Mouse (Mus musculus) heart, embryonic 13.5 days (tissue): ENCODE data around the gene Gm10037. TPM values are rescaled to one million over a fixed set of nuclear protein-coding genes. Genes with fewer than 3 reads are reported as not detected.
"Not testable (repeated sequence)": the region's sequence is repeated elsewhere in the genome, so short reads cannot be mapped to it uniquely, and the experiment has no call there.

Experiments
- ATAC-seq: fragments of 200-750 bp; cut with Nextera tagmentation; 2 replicates; pipeline ENCODE4 v1.8.0; 2017; ENCODE audit warnings: moderate TSS enrichment; ENCODE audit not compliant: insufficient number of reproducible peaks, low FRiP score, low TSS enrichment; ENCODE audit errors: extremely low read depth
- H3K27ac ChIP-seq: fragments of 300-500 bp; sonication (generic); replicated peaks from 2 replicates; pipeline ENCODE4 v1.5.1; 2015; ENCODE audit warnings: moderate library complexity, mild to moderate bottlenecking, inconsistent platforms
- H3K27me3 ChIP-seq: fragments of 300-500 bp; sonication (generic); replicated peaks from 2 replicates; pipeline ENCODE4 v1.6.1; 2015; ENCODE audit warnings: mild to moderate bottlenecking, inconsistent platforms
- H3K36me3 ChIP-seq: fragments of 300-500 bp; sonication (generic); 2 replicates; pipeline ENCODE4 v1.6.1; 2015; ENCODE audit warnings: mild to moderate bottlenecking, inconsistent platforms
- H3K4me1 ChIP-seq: fragments of 300-500 bp; sonication (generic); 2 replicates; pipeline ENCODE4 v1.6.1; 2015; ENCODE audit warnings: inconsistent platforms
- H3K4me2 ChIP-seq: fragments of 300-500 bp; sonication (generic); 2 replicates; pipeline ENCODE4 v1.6.1; 2015; ENCODE audit warnings: inconsistent platforms, mild to moderate bottlenecking, moderate library complexity
- H3K4me3 ChIP-seq: fragments of 300-500 bp; sonication (generic); 2 replicates; pipeline ENCODE4 v1.5.1; 2015; ENCODE audit warnings: moderate library complexity, mild to moderate bottlenecking, inconsistent platforms
- H3K9ac ChIP-seq: fragments of 300-500 bp; sonication (generic); 2 replicates; pipeline ENCODE4 v1.6.1; 2015; ENCODE audit warnings: inconsistent platforms, mild to moderate bottlenecking, moderate library complexity
- H3K9me3 ChIP-seq: fragments of 300-500 bp; sonication (generic); 2 replicates; pipeline ENCODE4 v1.6.1; 2016; ENCODE audit warnings: inconsistent platforms
- WGBS: fragments of 180-500 bp; shearing (Covaris S2); methylation state at CpG from one replicate; pipeline ENCODE4 v1.1.7; 2015; ENCODE audit warnings: mixed read lengths; 5-methylcytosine and 5-hydroxymethylcytosine counted together
- polyA plus RNA-seq: library from polyadenylated mRNA; unstranded; fragments of >200 nt; fragmentation: Nextera tagmentation; extraction: Ambion mirVana; gene quantifications from 2 replicates; pipeline ENCODE4 v1.2.1, GENCODE M21; 2015

Gm10037 gene
- polyA plus RNA-seq, 1 experiment from 2014 or later: 1.7 TPM

GRCm38 (mm10) chr13:67844119-67844852 is 13.4 kb downstream of the Gm10037 start:
- under 1% methylated on average over 14 of the region's 19 CpGs for WGBS
- Histone ChIP-seq H3K4me1 (peaks cover 7% of the 10 kb centered on the region; the same call in 1 of the 2 replicates), H3K9ac (peak overlapping the region; percentile 75), H3K27me3 (no peaks in the 10 kb centered on the region), H3K9me3 (no peaks in the 10 kb centered on the region), H3K4me2 (peak overlapping the region; percentile 74), H3K36me3 (no peaks in the 10 kb centered on the region), H3K4me3 (peak overlapping the region; percentile 53), H3K27ac (no peak overlapping the region)
- ATAC-seq: no peak

- peak overlapping the region; percentile 75 for H3K9ac ChIP-seq
- H3K36me3 ChIP-seq: no peaks in the 10 kb centered on the region
- peak overlapping the region; percentile 53 for H3K4me3 ChIP-seq
- H3K4me2 ChIP-seq: peak overlapping the region; percentile 74
- no peaks in the 10 kb centered on the region for H3K9me3 ChIP-seq
- 21% methylated on average over 8 of the region's 8 CpGs for WGBS
- no peaks in the 10 kb centered on the region for H3K27me3 ChIP-seq
- H3K27ac ChIP-seq: no peak overlapping the region
- ATAC-seq: no peak
- H3K4me1 ChIP-seq: peaks cover 7% of the 10 kb centered on the region; the same call in 1 of the 2 replicates
Measured at GRCm38 (mm10) chr13:67844853-67845194, 13.9 kb downstream of the Gm10037 start.

GRCm38 (mm10) chr13:67850361-67850760 is 19.5 kb downstream of the Gm10037 start:
- no peak overlapping the region for H3K4me3 ChIP-seq
- H3K36me3 ChIP-seq: no peaks in the 10 kb centered on the region
- no peak overlapping the region for H3K27ac ChIP-seq
- ATAC-seq: no peak
- H3K9me3 ChIP-seq: no peaks in the 10 kb centered on the region
- no peaks in the 10 kb centered on the region for H3K4me1 ChIP-seq
- no peak overlapping the region for H3K9ac ChIP-seq
- H3K4me2 ChIP-seq: no peak overlapping the region
- 72% methylated on average over 3 of the region's 3 CpGs for WGBS
- no peaks in the 10 kb centered on the region for H3K27me3 ChIP-seq

GRCm38 (mm10) chr13:67853130-67853529 is 22.2 kb downstream of the Gm10037 start:
- Histone ChIP-seq H3K27ac (no peak overlapping the region), H3K9ac (no peak overlapping the region), H3K4me3 (no peak overlapping the region), H3K36me3 (no peaks in the 10 kb centered on the region), H3K9me3 (no peaks in the 10 kb centered on the region), H3K4me2 (no peak overlapping the region), H3K4me1 (no peaks in the 10 kb centered on the region), H3K27me3 (no peaks in the 10 kb centered on the region)
- no peak for ATAC-seq
- 72% methylated on average over 6 of the region's 6 CpGs for WGBS

GRCm38 (mm10) chr13:67853983-67854382 is 23.1 kb downstream of the Gm10037 start:
- no peak overlapping the region for H3K4me3 ChIP-seq
- ATAC-seq: no peak
- H3K9me3 ChIP-seq: no peaks in the 10 kb centered on the region
- H3K9ac ChIP-seq: no peak overlapping the region
- no peak overlapping the region for H3K4me2 ChIP-seq
- H3K4me1 ChIP-seq: no peaks in the 10 kb centered on the region
- H3K27ac ChIP-seq: no peak overlapping the region
- 85% methylated on average over 2 of the region's 2 CpGs for WGBS
- H3K27me3 ChIP-seq: no peaks in the 10 kb centered on the region
- H3K36me3 ChIP-seq: no peaks in the 10 kb centered on the region

GRCm38 (mm10) chr13:67857317-67857716 is 26.4 kb downstream of the Gm10037 start:
- H3K9me3 ChIP-seq: no peaks in the 10 kb centered on the region
- H3K27ac ChIP-seq: no peak overlapping the region
- H3K9ac ChIP-seq: no peak overlapping the region
- H3K4me3 ChIP-seq: no peak overlapping the region
- H3K27me3 ChIP-seq: no peaks in the 10 kb centered on the region
- no peak for ATAC-seq
- no peaks in the 10 kb centered on the region for H3K36me3 ChIP-seq
- WGBS: 35% methylated on average over 1 of the region's 1 CpGs
- H3K4me2 ChIP-seq: no peak overlapping the region
- H3K4me1 ChIP-seq: no peaks in the 10 kb centered on the region

GRCm38 (mm10) chr13:67862508-67862907 is 31.6 kb downstream of the Gm10037 start:
- WGBS: 73% methylated on average over 9 of the region's 9 CpGs
- H3K27ac ChIP-seq: no peak overlapping the region
- H3K36me3 ChIP-seq: no peaks in the 10 kb centered on the region
- H3K9me3 ChIP-seq: no peaks in the 10 kb centered on the region
- ATAC-seq: no peak
- no peak overlapping the region for H3K4me3 ChIP-seq
- no peak overlapping the region for H3K4me2 ChIP-seq
- H3K27me3 ChIP-seq: no peaks in the 10 kb centered on the region
- H3K9ac ChIP-seq: no peak overlapping the region
- no peaks in the 10 kb centered on the region for H3K4me1 ChIP-seq

- H3K4me3 ChIP-seq: no peak within 1 kb of the TSS
- no peak within 1 kb of the TSS for H3K27ac ChIP-seq
- H3K27me3 ChIP-seq: no peaks in the 10 kb centered on the region
- H3K9me3 ChIP-seq: no peaks in the 10 kb centered on the region
- no peak within 1 kb of the TSS for H3K9ac ChIP-seq
- ATAC-seq: no peak
- 69% methylated on average over 11 of the region's 11 CpGs for WGBS
- H3K36me3 ChIP-seq: no peaks in the 10 kb centered on the region
- H3K4me2 ChIP-seq: peak within 1 kb of the TSS; percentile 4; the same call in 1 of the 2 replicates
- no peaks in the 10 kb centered on the region for H3K4me1 ChIP-seq
Measured at GRCm38 (mm10) chr13:67863026-67863425, 32.1 kb downstream of the Gm10037 start, which contains the start of gene BC048507. BC048507 (plus strand) TSS chr13:67863326.

- H3K4me3 ChIP-seq: no peak overlapping the region
- no peaks in the 10 kb centered on the region for H3K4me1 ChIP-seq
- no peaks in the 10 kb centered on the region for H3K27me3 ChIP-seq
- H3K27ac ChIP-seq: no peak overlapping the region
- H3K4me2 ChIP-seq: no peak overlapping the region
- no peak for ATAC-seq
- no peaks in the 10 kb centered on the region for H3K9me3 ChIP-seq
- H3K9ac ChIP-seq: no peak overlapping the region
- 64% methylated on average over 5 of the region's 5 CpGs for WGBS
- no peaks in the 10 kb centered on the region for H3K36me3 ChIP-seq
Measured at GRCm38 (mm10) chr13:67864764-67865350, 34.0 kb downstream of the Gm10037 start.

GRCm38 (mm10) chr13:67867899-67868298 is 37.0 kb downstream of the Gm10037 start:
- H3K36me3 ChIP-seq: no peaks in the 10 kb centered on the region
- H3K27me3 ChIP-seq: no peaks in the 10 kb centered on the region
- ATAC-seq: no peak
- no peaks in the 10 kb centered on the region for H3K4me1 ChIP-seq
- H3K9ac ChIP-seq: no peak overlapping the region
- WGBS: 30% methylated on average over 3 of the region's 3 CpGs
- no peak overlapping the region for H3K27ac ChIP-seq
- H3K4me2 ChIP-seq: no peak overlapping the region
- no peaks in the 10 kb centered on the region for H3K9me3 ChIP-seq
- no peak overlapping the region for H3K4me3 ChIP-seq

GRCm38 (mm10) chr13:67876049-67876698 is 45.3 kb downstream of the Gm10037 start:
- not testable (repeated sequence) for H3K4me3 ChIP-seq, H3K27me3 ChIP-seq, H3K9me3 ChIP-seq, ATAC-seq, H3K4me1 ChIP-seq, H3K36me3 ChIP-seq
- WGBS: 31% methylated on average over 6 of the region's 12 CpGs
- peak overlapping the region; percentile 54; the same call in 1 of the 2 replicates for H3K9ac ChIP-seq
- H3K4me2 ChIP-seq: peak overlapping the region; percentile 48; the same call in 1 of the 2 replicates
- H3K27ac ChIP-seq: peak overlapping the region; percentile 24; the same call in 1 of the 2 replicates
